Mouse (Mus musculus) CH12.LX (cell line): ENCODE results near the gene Kcna6.

Experiments used
- CTCF ChIP-seq, 2 experiments: IDR thresholded peaks in 1 of 2; conservative IDR thresholded peaks in 1 of 2; 2 replicates each; pipeline ENCODE4 v1.5.1; 2011 to 2012; ENCODE audit warnings: low read depth in 2 of 2, low read length in 2 of 2, improper control_type of control experiment in 1 of 2, inconsistent platforms in 1 of 2, mild to moderate bottlenecking in 1 of 2, moderate library complexity in 1 of 2
- E2F4 ChIP-seq: IDR thresholded peaks from 2 replicates; pipeline ENCODE4 v1.6.1; 2011; ENCODE audit warnings: low read depth, low read length, improper control_type of control experiment; ENCODE audit not compliant: insufficient replicate concordance
- POLR2A ChIP-seq: IDR thresholded peaks from 2 replicates; pipeline ENCODE4 v1.6.1; 2011; ENCODE audit warnings: low read depth, mild to moderate bottlenecking, improper control_type of control experiment, low read length

GRCm38 (mm10) chr6:126718423-126719087, 21.9 kb downstream of the Kcna6 start:
- TF ChIP-seq CTCF (conservative IDR thresholded peaks at IDR 0.05 in 1 of 2, IDR thresholded peaks at IDR 0.05 in 1 of 2; ENCODE audit: low read depth in 2 of 2, low read length in 2 of 2) (no peak), POLR2A (no peak), E2F4 (no peak)
